Mouse (Mus musculus) left cerebral cortex, postnatal 4 days (tissue): ENCODE data around the gene Pgk1. TPM values are rescaled to one million over a fixed set of nuclear protein-coding genes. Genes with fewer than 3 reads are reported as not detected.
A peak's percentile ranks its signal among the peaks of the same experiment; 100 is the strongest.
"Not testable (repeated sequence)": the region's sequence is repeated elsewhere in the genome, so short reads cannot be mapped to it uniquely, and the experiment has no call there.

Source experiments
- DNase-seq: peaks from one replicate; pipeline ENCODE4 v3.0.0-alpha.2; 2022
- intact Hi-C: fragments of 180-260 bp; cut with DNase I; formaldehyde crosslinking; loops from one replicate; pipeline ENCODE4 v1.15.1; 2025
- total RNA-seq, 2 experiments: library from RNA; stranded (reverse); gene quantifications; 2 replicates each; pipeline ENCODE4 v1.2.3; 2021

Gene Pgk1
- 100 to 1,000 TPM; 211 to 234 TPM for total RNA-seq

- intact Hi-C loops = no loop called here
- peak; percentile 95 for DNase-seq
These were observed at the start of gene Pgk1 for GRCm38 (mm10) chrX:106186713-106187649. Gene Pgk1 (plus strand): TSS chrX:106187100.

GRCm38 (mm10) chrX:106139309-106140070 lies 47.4 kb upstream of the Pgk1 start:
- intact Hi-C loops = no loop called here
- DNase-seq = no peak

DNA sequence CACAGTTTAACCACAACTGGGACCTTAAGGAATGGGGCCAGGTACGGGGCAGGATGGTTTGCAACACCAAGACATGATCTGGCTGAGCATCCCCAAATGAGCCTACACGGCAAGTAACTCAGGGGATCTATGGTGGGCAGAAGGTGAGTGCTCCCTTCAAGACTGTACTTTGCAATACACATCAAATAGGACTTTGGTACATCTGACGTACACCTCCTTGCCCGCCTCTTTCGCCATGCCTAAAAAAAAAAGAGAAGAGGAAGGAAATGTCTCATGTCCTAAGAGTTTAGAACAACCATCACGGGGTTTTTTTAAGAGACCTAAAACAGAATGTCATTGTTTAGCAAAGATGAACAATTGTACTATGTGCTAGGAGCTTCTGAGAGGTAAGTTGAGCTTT lies 44.0 kb upstream of the Pgk1 start, which contains the start of gene Tlr13:
TSS of gene Tlr13 (plus strand) at position 269 of the 400 bp plus-strand sequence.
- intact Hi-C loops = no loop called here
- DNase-seq = no peak

- intact Hi-C loops = no loop called here
- DNase-seq = no peak
These were observed 38.7 kb upstream of the Pgk1 start for GRCm38 (mm10) chrX:106148185-106148584.

DNA sequence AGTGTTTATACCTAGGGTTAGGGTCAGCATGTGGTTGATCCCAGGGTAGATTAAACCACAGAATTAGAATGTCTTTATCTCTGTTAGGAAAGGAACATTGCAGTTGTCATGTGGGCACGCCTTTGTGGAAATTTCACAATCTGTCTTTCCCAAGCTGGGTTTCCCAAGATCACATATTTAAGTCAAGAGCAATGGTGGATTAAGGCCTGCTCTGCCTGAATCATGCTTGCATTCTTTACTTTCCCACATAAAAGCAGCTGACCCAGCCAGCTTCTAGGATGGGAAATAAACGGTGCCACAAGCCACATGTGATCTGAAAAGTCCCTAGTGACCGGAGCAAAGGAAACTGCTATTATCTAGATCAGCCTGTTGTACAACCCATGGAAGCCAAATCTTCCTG lies 37.4 kb upstream of the Pgk1 start:
- DNase-seq = no peak
- intact Hi-C loops = no loop called here

GRCm38 (mm10) chrX:106154180-106154586 lies 32.7 kb upstream of the Pgk1 start:
- no peak for DNase-seq
- intact Hi-C loops = no loop called here

- intact Hi-C loops = no loop called here
- no peak for DNase-seq
These were observed 31.0 kb upstream of the Pgk1 start for GRCm38 (mm10) chrX:106155892-106156291.

- intact Hi-C loops = no loop called here
- DNase-seq = no peak
These were observed 22.9 kb upstream of the Pgk1 start for GRCm38 (mm10) chrX:106163995-106164394.

DNA sequence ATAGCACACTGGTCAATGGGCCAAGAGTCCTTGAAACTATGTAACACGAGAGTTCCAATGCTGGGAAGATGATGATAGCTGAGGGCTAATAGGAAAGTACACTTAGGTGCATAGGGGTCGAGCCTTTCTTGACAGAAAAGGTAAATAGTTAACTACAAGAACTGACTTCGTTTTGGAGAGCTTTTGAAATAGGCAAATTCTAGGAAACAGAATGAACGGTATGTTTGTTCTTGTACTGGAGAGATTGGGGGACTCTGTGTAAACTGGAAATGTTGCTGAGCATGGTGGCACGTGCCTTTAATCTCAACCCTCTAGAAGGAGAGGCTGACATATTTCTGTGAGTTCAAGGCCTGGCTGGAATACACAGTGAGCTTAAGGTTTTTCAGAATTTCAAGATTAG lies 22.3 kb upstream of the Pgk1 start:
- no peak for DNase-seq
- intact Hi-C loops = no loop called here

- DNase-seq = no peak
- intact Hi-C loops = no loop called here
These were observed 21.8 kb upstream of the Pgk1 start for GRCm38 (mm10) chrX:106165089-106165488.

GRCm38 (mm10) chrX:106171106-106171852 lies 15.6 kb upstream of the Pgk1 start:
- intact Hi-C loops = loop anchor here (2.0 kb wide), 1 partner anchor 146 kb away; no protein-coding TSS in a partner anchor
- DNase-seq = peak; percentile 69

GRCm38 (mm10) chrX:106171853-106172154 lies 15.1 kb upstream of the Pgk1 start:
- intact Hi-C loops = loop anchor here (2.0 kb wide), 1 partner anchor 147 kb away; no protein-coding TSS in a partner anchor
- DNase-seq = no peak

DNA sequence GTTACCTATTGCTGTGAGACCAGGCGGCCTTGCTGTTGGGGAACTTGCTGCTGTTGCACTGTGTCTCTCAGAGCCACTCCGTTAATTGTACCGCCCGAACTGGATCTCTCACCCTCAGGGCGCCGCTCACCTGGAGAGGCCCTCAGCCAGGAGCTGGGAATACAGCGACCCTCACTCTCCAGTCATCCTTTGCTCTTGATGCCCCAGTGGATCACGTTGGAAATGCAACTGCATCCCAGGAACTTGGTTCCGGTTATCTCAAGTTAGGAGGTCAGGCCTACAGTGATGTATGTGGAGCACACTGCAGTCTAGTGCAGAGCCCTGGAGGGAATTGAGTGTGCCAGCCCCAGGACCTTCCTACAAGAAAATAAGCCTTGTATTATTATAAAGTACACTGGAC lies 10.6 kb upstream of the Pgk1 start:
- intact Hi-C loops = no loop called here

DNA sequence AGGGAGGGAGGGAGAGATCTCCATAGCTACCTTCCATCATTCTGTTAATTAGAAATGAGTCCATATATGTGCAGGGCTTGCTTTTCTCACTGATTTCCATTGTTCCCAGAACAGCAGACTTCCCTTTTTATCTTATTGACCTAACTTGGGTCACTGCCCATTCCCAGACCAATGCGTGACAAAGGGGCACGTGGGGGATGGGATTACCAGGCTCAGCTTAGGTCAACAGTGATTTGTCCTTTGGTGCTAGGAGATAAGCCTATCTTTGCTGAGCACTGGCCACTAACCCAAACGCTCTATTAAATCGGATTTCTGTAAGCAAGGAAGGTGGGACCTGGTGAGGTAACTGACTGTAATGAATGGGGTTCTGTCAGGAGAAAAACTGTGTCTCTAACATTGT lies 2.6 kb upstream of the Pgk1 start:
- intact Hi-C loops = no loop called here
- DNase-seq = no peak

More for the DNA sequence above, 10.6 kb upstream of the Pgk1 start:
- no peak for DNase-seq

DNA sequence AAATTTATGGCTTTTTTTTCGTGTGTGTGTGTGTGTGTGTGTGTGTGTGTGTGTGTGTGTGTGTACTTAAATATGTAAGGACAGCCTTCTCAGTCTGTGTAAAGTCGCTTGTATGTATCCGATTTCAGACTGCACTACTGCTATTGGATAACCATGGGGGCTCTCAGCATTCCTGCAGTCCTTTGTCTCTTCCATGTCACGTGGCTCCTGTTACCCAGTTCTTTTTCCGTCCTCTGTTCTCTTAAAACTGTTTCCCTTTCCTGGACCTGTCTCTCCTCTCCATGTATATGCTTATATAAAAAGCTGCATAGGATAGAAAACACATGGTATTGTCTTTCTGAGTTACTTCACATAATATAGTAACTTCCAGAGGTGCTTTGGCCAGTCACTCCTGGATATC lies 1.2 kb upstream of the Pgk1 start:
- DNase-seq = no peak
- intact Hi-C loops = no loop called here

DNA sequence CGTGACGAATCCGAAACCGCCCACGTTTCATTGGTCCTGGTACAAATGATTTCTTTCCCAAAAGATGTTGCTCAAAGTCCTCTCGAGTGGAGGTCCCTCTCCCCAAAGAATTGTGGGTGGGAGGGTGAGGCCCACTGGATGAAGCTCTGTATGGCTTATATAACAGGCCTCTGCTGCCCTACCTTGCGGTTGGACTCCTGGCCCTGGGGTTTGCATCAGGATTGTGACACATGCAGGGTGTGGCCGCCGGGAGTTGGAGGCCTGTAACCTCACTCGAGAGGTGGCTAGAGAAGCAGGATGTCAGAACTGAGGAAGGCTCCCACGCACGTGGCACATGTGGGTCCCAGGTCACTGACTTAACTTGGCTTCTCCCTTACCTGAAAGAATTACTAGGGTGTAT lies 837 bp downstream of the Pgk1 start:
- DNase-seq = no peak
- intact Hi-C loops = no loop called here

- intact Hi-C loops = no loop called here
- DNase-seq = no peak
These were observed 2.5 kb downstream of the Pgk1 start for GRCm38 (mm10) chrX:106189356-106189755.

- no peak for DNase-seq
- intact Hi-C loops = loop anchor here (10.0 kb wide), 1 partner anchor 195 kb away; no protein-coding TSS in a partner anchor
These were observed 3.2 kb downstream of the Pgk1 start for GRCm38 (mm10) chrX:106190091-106190490.

GRCm38 (mm10) chrX:106194361-106194760 lies 7.5 kb downstream of the Pgk1 start:
- intact Hi-C loops = loop anchor here (10.0 kb wide), 1 partner anchor 190 kb away; no protein-coding TSS in a partner anchor

DNA sequence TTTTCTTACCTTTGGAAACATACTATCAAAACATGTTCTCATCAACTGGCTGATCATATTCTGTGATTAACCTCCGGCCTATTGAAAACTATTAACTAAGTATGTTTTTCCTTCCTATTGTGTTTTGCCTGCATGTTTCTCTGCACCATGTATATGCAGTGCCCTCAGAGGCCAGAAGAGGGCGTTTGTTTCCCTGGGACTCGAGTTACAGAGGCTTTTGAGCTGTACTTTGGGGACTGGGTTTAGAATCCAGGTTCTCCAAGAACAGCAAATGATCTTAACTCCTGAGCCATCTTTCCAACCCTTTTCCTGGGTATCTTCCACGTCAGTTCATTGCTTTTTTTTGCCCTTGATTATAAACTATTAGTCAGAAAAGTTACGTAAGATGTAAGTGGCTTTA lies 10.4 kb downstream of the Pgk1 start:
- no peak for DNase-seq
- intact Hi-C loops = loop anchor here (10.0 kb wide), 1 partner anchor 187 kb away; no protein-coding TSS in a partner anchor

More at GRCm38 (mm10) chrX:106194361-106194760, 7.5 kb downstream of the Pgk1 start:
- DNase-seq = not testable (repeated sequence)

DNA sequence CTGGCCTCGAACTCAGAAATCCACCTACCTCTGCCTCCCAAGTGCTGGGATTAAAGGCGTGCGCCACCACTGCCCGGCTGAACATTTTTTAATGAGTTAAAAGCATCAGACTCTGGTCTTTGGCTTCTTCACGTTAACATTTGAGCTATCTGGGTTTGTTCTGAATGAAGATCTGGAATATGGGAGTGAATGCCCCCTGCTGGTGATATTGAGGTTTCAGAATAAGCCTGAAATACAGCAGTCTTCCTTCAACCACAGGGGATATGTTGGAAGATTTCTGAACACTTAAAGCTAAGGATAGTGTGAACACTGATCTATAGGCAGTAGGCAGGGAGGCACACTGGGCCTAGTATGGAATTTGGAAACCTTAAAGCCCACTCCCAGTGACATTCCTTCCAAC lies 12.0 kb downstream of the Pgk1 start:
- intact Hi-C loops = loop anchor here (10.0 kb wide), 1 partner anchor 186 kb away; no protein-coding TSS in a partner anchor

More for the DNA sequence above, 12.0 kb downstream of the Pgk1 start:
- no peak for DNase-seq
